Mouse (Mus musculus) erythroblast, embryonic 14.5 days (primary cell): ENCODE results near the gene Zc3h13. TPM values are rescaled to one million over a fixed set of nuclear protein-coding genes. Genes with fewer than 3 reads are reported as not detected.

Source experiments
- H3K27me3 ChIP-seq: 2 replicates; pipeline ENCODE4 v1.6.1; 2012; ENCODE audit warnings: inconsistent platforms; ENCODE audit not compliant: control insufficient read depth
- H3K36me3 ChIP-seq: 2 replicates; pipeline ENCODE4 v1.6.1; 2012; ENCODE audit warnings: mild to moderate bottlenecking, inconsistent platforms; ENCODE audit not compliant: control insufficient read depth
- H3K4me1 ChIP-seq: 2 replicates; pipeline ENCODE4 v1.6.1; 2012; ENCODE audit warnings: inconsistent platforms; ENCODE audit not compliant: control insufficient read depth
- H3K4me3 ChIP-seq: replicated peaks from 2 replicates; pipeline ENCODE3; 2012; ENCODE audit warnings: moderate library complexity, mild to moderate bottlenecking, inconsistent platforms
- H3K9me3 ChIP-seq: 2 replicates; pipeline ENCODE4 v1.6.1; 2012; ENCODE audit warnings: low read length, inconsistent platforms, mixed read lengths; ENCODE audit not compliant: control insufficient read depth
- GATA1 ChIP-seq: IDR thresholded peaks from 2 replicates; pipeline ENCODE4 v1.6.1; 2012; ENCODE audit warnings: low read length, inconsistent platforms, mixed read lengths
- TAL1 ChIP-seq: IDR thresholded peaks from 3 replicates; pipeline ENCODE4 v1.6.1; 2012; ENCODE audit warnings: low read length, inconsistent platforms, mixed read lengths
- polyA plus RNA-seq: library from polyadenylated mRNA; stranded (reverse); fragments of >175 nt; gene quantifications from 2 replicates; pipeline ENCODE4 v1.2.3, GENCODE M21; 2012

The Zc3h13 gene
- polyA plus RNA-seq, 1 experiment: 3.0 TPM

- Histone ChIP-seq H3K27me3 (no peaks in the 10 kb centered on the region), H3K4me3 (no peak overlapping the region), H3K36me3 (no peaks in the 10 kb centered on the region; the same call in 1 of the 2 replicates), H3K9me3 (no peaks in the 10 kb centered on the region), H3K4me1 (no peaks in the 10 kb centered on the region)
- TF ChIP-seq TAL1 (no peak), GATA1 (no peak)
These were observed 33.7 kb upstream of the Zc3h13 start for GRCm38 (mm10) chr14:75250432-75250831.

GRCm38 (mm10) chr14:75256521-75256920 is 27.7 kb upstream of the Zc3h13 start:
- TF ChIP-seq GATA1 (no peak), TAL1 (no peak)
- H3K4me1 ChIP-seq: no peaks in the 10 kb centered on the region
- H3K4me3 ChIP-seq: no peak overlapping the region
- no peaks in the 10 kb centered on the region for H3K27me3 ChIP-seq
- no peaks in the 10 kb centered on the region for H3K9me3 ChIP-seq
- H3K36me3 ChIP-seq: no peaks in the 10 kb centered on the region

GRCm38 (mm10) chr14:75269531-75269930 is 14.6 kb upstream of the Zc3h13 start:
- Histone ChIP-seq H3K4me3 (no peak overlapping the region), H3K27me3 (peaks cover 3% of the 10 kb centered on the region), H3K9me3 (no peaks in the 10 kb centered on the region), H3K4me1 (no peaks in the 10 kb centered on the region), H3K36me3 (no peaks in the 10 kb centered on the region; the same call in 1 of the 2 replicates)
- TF ChIP-seq TAL1 (no peak), GATA1 (no peak)

- H3K36me3 ChIP-seq: no peaks in the 10 kb centered on the region; the same call in 1 of the 2 replicates
- H3K4me1 ChIP-seq: peaks cover 8% of the 10 kb centered on the region
- H3K9me3 ChIP-seq: no peaks in the 10 kb centered on the region
- peaks cover 5% of the 10 kb centered on the region for H3K27me3 ChIP-seq
- no peak overlapping the region for H3K4me3 ChIP-seq
- no peak for TF ChIP-seq GATA1
- no peak for TF ChIP-seq TAL1
These were observed 4.5 kb upstream of the Zc3h13 start for GRCm38 (mm10) chr14:75279716-75280115.

GRCm38 (mm10) chr14:75280406-75280805 is 3.8 kb upstream of the Zc3h13 start:
- H3K4me3 ChIP-seq: no peak overlapping the region
- no peaks in the 10 kb centered on the region for H3K9me3 ChIP-seq
- peaks cover 5% of the 10 kb centered on the region for H3K27me3 ChIP-seq
- peaks cover 15% of the 10 kb centered on the region for H3K4me1 ChIP-seq
- H3K36me3 ChIP-seq: no peaks in the 10 kb centered on the region; the same call in 1 of the 2 replicates
- TF ChIP-seq TAL1: no peak
- no peak for TF ChIP-seq GATA1

GRCm38 (mm10) chr14:75283609-75284192 is 472 bp upstream of the Zc3h13 start:
- Histone ChIP-seq H3K4me1 (peaks cover 29% of the 10 kb centered on the region), H3K27me3 (peaks cover 5% of the 10 kb centered on the region), H3K9me3 (no peaks in the 10 kb centered on the region), H3K36me3 (no peaks in the 10 kb centered on the region), H3K4me3 (peak overlapping the region; percentile 74)
- no peak for TF ChIP-seq TAL1
- TF ChIP-seq GATA1: no peak

- Histone ChIP-seq H3K4me3 (no peak overlapping the region), H3K9me3 (no peaks in the 10 kb centered on the region), H3K36me3 (peaks cover 6% of the 10 kb centered on the region), H3K27me3 (no peaks in the 10 kb centered on the region), H3K4me1 (no peaks in the 10 kb centered on the region)
- TF ChIP-seq TAL1: no peak
- TF ChIP-seq GATA1: no peak
These were observed 16.9 kb downstream of the Zc3h13 start for GRCm38 (mm10) chr14:75301081-75301480.

- Histone ChIP-seq H3K27me3 (no peaks in the 10 kb centered on the region), H3K4me1 (no peaks in the 10 kb centered on the region), H3K36me3 (peaks cover 4% of the 10 kb centered on the region), H3K4me3 (no peak overlapping the region), H3K9me3 (no peaks in the 10 kb centered on the region)
- no peak for TF ChIP-seq TAL1
These were observed 19.6 kb downstream of the Zc3h13 start for GRCm38 (mm10) chr14:75303807-75304206.

GRCm38 (mm10) chr14:75307855-75308254 is 23.7 kb downstream of the Zc3h13 start:
- H3K9me3 ChIP-seq: no peaks in the 10 kb centered on the region
- H3K4me1 ChIP-seq: no peaks in the 10 kb centered on the region
- no peak overlapping the region for H3K4me3 ChIP-seq
- no peak for TF ChIP-seq GATA1
- no peak for TF ChIP-seq TAL1
- H3K36me3 ChIP-seq: peaks cover 17% of the 10 kb centered on the region
- no peaks in the 10 kb centered on the region for H3K27me3 ChIP-seq
